Mouse (Mus musculus): ENCODE measurements around the gene Dner. TPM values are rescaled to one million over a fixed set of nuclear protein-coding genes. Genes with fewer than 3 reads are reported as not detected.

Dner gene
- polyA plus RNA-seq, 1 experiment from 2014 or later: 0.09 TPM

- Histone ChIP-seq H3K9ac (no peak overlapping the region), H3K4me2 (no peak overlapping the region), H3K36me3 (replicated peaks) (no peaks in the 10 kb centered on the region), H3K9me3 (replicated peaks) (no peaks in the 10 kb centered on the region), H3K4me3 (replicated peaks) (no peak overlapping the region), H3K27ac (replicated peaks) (no peak overlapping the region), H3K27me3 (no peaks in the 10 kb centered on the region), H3K4me1 (replicated peaks) (no peaks in the 10 kb centered on the region)
- no peak for ATAC-seq (ENCODE audit: insufficient read depth)
These were observed 258.5 kb downstream of the Dner start for GRCm38 (mm10) chr1:84437565-84437964.

GRCm38 (mm10) chr1:84436281-84436680 is 259.7 kb downstream of the Dner start:
- Histone ChIP-seq H3K4me3 (replicated peaks) (no peak overlapping the region), H3K9ac (no peak overlapping the region), H3K4me2 (no peak overlapping the region), H3K27ac (replicated peaks) (no peak overlapping the region), H3K9me3 (replicated peaks) (no peaks in the 10 kb centered on the region), H3K4me1 (replicated peaks) (no peaks in the 10 kb centered on the region), H3K36me3 (replicated peaks) (no peaks in the 10 kb centered on the region), H3K27me3 (no peaks in the 10 kb centered on the region)
- ATAC-seq (ENCODE audit: insufficient read depth): no peak
- 34% methylated on average over 1 of the region's 1 CpGs for WGBS (ENCODE audit: insufficient replicate concordance)

GRCm38 (mm10) chr1:84433291-84433980 is 262.6 kb downstream of the Dner start:
- no peaks in the 10 kb centered on the region for H3K4me1 ChIP-seq (replicated peaks)
- 54% methylated on average over 6 of the region's 6 CpGs for WGBS (ENCODE audit: insufficient replicate concordance)
- H3K9me3 ChIP-seq (replicated peaks): no peaks in the 10 kb centered on the region
- H3K27ac ChIP-seq (replicated peaks): no peak overlapping the region
- no peak overlapping the region for H3K4me3 ChIP-seq (replicated peaks)
- H3K4me2 ChIP-seq: no peak overlapping the region
- no peak overlapping the region for H3K9ac ChIP-seq
- no peaks in the 10 kb centered on the region for H3K36me3 ChIP-seq (replicated peaks)
- ATAC-seq (ENCODE audit: insufficient read depth): no peak
- H3K27me3 ChIP-seq: no peaks in the 10 kb centered on the region

- Histone ChIP-seq H3K9ac (no peak overlapping the region), H3K27ac (replicated peaks) (no peak overlapping the region), H3K4me3 (replicated peaks) (no peak overlapping the region), H3K27me3 (no peaks in the 10 kb centered on the region), H3K4me1 (replicated peaks) (no peaks in the 10 kb centered on the region), H3K9me3 (replicated peaks) (no peaks in the 10 kb centered on the region), H3K36me3 (replicated peaks) (no peaks in the 10 kb centered on the region), H3K4me2 (no peak overlapping the region)
- 38% methylated on average over 1 of the region's 1 CpGs for WGBS (ENCODE audit: insufficient replicate concordance)
- no peak for ATAC-seq (ENCODE audit: insufficient read depth)
These were observed 263.7 kb downstream of the Dner start for GRCm38 (mm10) chr1:84432311-84432710.

DNA sequence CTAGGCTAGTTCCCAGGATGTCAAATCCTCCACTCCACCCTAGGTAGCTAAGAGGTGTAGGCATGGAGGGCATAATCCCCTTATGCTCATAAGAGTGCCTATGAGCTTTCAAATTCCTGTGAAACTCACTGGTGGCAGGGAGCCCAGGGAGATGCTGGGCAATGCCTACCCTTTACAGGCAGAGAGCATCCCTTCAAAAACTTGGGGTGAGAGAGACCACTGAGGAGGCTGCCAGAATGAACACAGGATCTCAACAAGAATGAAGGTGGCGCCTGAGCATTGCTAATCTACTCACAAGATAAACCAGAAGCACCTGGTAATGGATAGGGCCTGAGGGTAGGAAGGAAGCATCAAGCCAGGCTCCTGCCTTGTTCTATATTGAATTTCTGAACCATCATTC is 267.7 kb downstream of the Dner start:
- no peak for ATAC-seq (ENCODE audit: insufficient read depth)
- Histone ChIP-seq H3K27me3 (no peaks in the 10 kb centered on the region), H3K4me3 (replicated peaks) (no peak overlapping the region), H3K4me1 (replicated peaks) (no peaks in the 10 kb centered on the region), H3K4me2 (no peak overlapping the region), H3K9ac (no peak overlapping the region), H3K36me3 (replicated peaks) (no peaks in the 10 kb centered on the region), H3K27ac (replicated peaks) (no peak overlapping the region), H3K9me3 (replicated peaks) (no peaks in the 10 kb centered on the region)
- WGBS (ENCODE audit: insufficient replicate concordance): 17% methylated on average over 1 of the region's 1 CpGs

DNA sequence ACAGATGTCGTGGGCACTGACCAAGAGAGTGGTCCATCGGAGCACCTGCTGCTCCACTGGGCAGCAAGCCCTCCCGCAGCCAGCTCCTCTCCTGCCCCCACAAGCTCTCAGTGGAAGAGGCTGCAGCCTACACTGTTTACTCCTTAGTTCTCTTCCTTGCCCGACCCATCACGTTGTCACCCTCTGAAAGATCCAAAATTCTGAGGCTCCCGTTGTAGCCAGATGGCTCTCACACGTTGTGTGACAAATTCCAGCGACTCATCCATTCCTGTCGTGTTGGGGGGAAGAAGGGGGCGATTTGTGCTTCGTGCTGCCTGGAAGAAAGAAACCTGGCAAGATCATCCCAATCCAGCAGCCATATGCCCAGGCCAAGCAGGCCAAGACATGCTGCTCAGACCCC is 268.3 kb downstream of the Dner start:
- Histone ChIP-seq H3K4me3 (replicated peaks) (no peak overlapping the region), H3K4me2 (no peak overlapping the region), H3K27me3 (no peaks in the 10 kb centered on the region), H3K27ac (replicated peaks) (no peak overlapping the region), H3K36me3 (replicated peaks) (no peaks in the 10 kb centered on the region), H3K9ac (no peak overlapping the region), H3K9me3 (replicated peaks) (no peaks in the 10 kb centered on the region), H3K4me1 (replicated peaks) (no peaks in the 10 kb centered on the region)
- no peak for ATAC-seq (ENCODE audit: insufficient read depth)
- 57% methylated on average over 11 of the region's 11 CpGs for WGBS (ENCODE audit: insufficient replicate concordance)

DNA sequence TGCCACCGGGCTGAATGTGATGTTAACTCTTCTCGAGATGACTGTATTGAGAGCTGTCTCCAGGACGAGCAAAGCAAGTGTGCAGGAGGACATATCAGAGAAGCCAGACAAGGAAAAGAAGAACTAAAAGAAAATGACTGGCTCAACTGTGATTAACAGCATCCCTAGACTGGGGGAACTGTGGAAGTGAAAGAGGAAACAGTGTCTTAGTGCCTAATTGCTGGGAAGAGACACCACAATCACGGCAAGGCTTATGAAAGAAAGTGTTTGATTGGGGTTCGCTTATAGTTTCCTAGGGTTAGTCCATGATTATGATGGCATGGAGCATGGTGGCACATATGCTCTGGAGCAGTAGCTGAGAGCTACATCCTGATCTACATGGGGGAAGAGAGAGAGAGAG is 269.3 kb downstream of the Dner start:
- no peaks in the 10 kb centered on the region for H3K27me3 ChIP-seq
- no peak overlapping the region for H3K4me2 ChIP-seq
- WGBS (ENCODE audit: insufficient replicate concordance): 50% methylated on average over 5 of the region's 5 CpGs
- H3K4me1 ChIP-seq (replicated peaks): no peaks in the 10 kb centered on the region
- no peaks in the 10 kb centered on the region for H3K36me3 ChIP-seq (replicated peaks)
- no peaks in the 10 kb centered on the region for H3K9me3 ChIP-seq (replicated peaks)
- no peak overlapping the region for H3K27ac ChIP-seq (replicated peaks)
- ATAC-seq (ENCODE audit: insufficient read depth): no peak
- H3K4me3 ChIP-seq (replicated peaks): no peak overlapping the region
- no peak overlapping the region for H3K9ac ChIP-seq

GRCm38 (mm10) chr1:84422881-84423280 is 273.1 kb downstream of the Dner start:
- Histone ChIP-seq H3K9ac (no peak overlapping the region), H3K36me3 (replicated peaks) (no peaks in the 10 kb centered on the region), H3K4me1 (replicated peaks) (no peaks in the 10 kb centered on the region), H3K4me2 (no peak overlapping the region), H3K27me3 (no peaks in the 10 kb centered on the region), H3K27ac (replicated peaks) (no peak overlapping the region), H3K4me3 (replicated peaks) (no peak overlapping the region), H3K9me3 (replicated peaks) (no peaks in the 10 kb centered on the region)
- WGBS (ENCODE audit: insufficient replicate concordance): 38% methylated on average over 2 of the region's 2 CpGs
- no peak for ATAC-seq (ENCODE audit: insufficient read depth)

DNA sequence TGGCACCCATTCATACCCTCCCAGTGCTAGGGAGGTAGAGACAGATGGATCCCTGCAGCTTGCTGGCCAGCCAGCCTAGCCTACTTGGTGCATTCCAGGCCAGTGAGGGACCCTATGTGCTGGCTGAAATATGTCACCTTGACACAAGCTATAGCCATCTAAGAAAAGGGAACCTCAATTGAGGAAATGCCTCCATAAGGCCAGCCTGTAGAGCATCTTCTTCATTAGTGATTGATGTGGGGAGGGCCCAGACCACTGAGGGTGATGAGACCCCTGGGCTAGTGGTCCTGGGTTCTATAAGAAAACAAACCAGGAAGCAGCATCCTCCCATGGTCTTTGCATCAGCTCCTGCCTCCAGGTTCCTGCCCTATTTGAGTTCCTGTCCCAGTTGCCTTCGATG is 274.2 kb downstream of the Dner start:
- no peak overlapping the region for H3K4me2 ChIP-seq
- H3K4me3 ChIP-seq (replicated peaks): no peak overlapping the region
- no peak overlapping the region for H3K9ac ChIP-seq
- H3K4me1 ChIP-seq (replicated peaks): no peaks in the 10 kb centered on the region
- H3K27me3 ChIP-seq: no peaks in the 10 kb centered on the region
- no peaks in the 10 kb centered on the region for H3K9me3 ChIP-seq (replicated peaks)
- H3K36me3 ChIP-seq (replicated peaks): no peaks in the 10 kb centered on the region
- 68% methylated on average over 1 of the region's 1 CpGs for WGBS (ENCODE audit: insufficient replicate concordance)
- no peak for ATAC-seq (ENCODE audit: insufficient read depth)
- no peak overlapping the region for H3K27ac ChIP-seq (replicated peaks)

DNA sequence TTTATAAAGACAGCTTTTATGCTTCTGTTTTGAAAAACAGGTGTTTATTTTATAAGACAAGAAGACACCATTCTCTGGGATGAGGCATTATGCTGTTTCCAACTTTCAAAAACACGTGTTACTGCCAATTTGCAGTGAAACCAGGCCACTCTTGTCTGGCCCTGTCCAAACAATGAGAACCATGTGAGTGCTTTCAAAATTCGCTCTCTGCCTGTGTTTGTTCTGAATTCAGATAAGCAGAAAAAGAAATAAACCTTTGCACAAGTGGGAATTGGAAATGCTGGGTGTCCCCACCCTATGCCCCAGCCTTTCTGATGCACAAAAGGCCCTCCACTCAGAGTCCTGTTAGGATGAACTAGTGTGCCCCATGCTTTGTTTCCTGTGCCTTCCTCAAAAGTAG is 276.6 kb downstream of the Dner start:
- H3K36me3 ChIP-seq (replicated peaks): no peaks in the 10 kb centered on the region
- H3K9me3 ChIP-seq (replicated peaks): no peaks in the 10 kb centered on the region
- ATAC-seq (ENCODE audit: insufficient read depth): no peak
- H3K27me3 ChIP-seq: no peaks in the 10 kb centered on the region
- H3K9ac ChIP-seq: no peak overlapping the region
- H3K4me3 ChIP-seq (replicated peaks): no peak overlapping the region
- no peak overlapping the region for H3K4me2 ChIP-seq
- no peak overlapping the region for H3K27ac ChIP-seq (replicated peaks)
- WGBS (ENCODE audit: insufficient replicate concordance): 23% methylated on average over 2 of the region's 2 CpGs
- H3K4me1 ChIP-seq (replicated peaks): no peaks in the 10 kb centered on the region

DNA sequence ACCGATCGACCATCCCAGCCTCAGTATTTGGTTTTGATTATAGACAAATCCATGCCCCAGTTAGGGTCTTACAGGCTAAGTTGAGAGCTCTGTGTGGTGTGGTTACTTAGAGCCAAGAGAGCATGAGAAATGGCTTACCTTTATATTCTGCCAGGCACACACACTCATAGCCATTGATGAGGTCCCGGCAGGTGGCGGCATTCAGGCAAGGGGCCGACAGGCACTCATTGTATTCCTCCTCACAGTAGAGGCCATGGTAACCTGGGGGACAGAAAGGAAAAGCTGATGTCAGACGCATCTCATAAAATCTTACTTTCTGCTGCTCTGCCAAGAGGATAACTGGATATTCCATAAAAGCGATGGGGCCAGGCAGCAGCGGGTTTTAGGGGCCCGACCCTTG is 277.5 kb downstream of the Dner start:
- Histone ChIP-seq H3K4me3 (replicated peaks) (no peak overlapping the region), H3K9ac (no peak overlapping the region), H3K27ac (replicated peaks) (no peak overlapping the region), H3K27me3 (no peaks in the 10 kb centered on the region), H3K36me3 (replicated peaks) (no peaks in the 10 kb centered on the region), H3K4me1 (replicated peaks) (no peaks in the 10 kb centered on the region), H3K9me3 (replicated peaks) (no peaks in the 10 kb centered on the region), H3K4me2 (no peak overlapping the region)
- ATAC-seq (ENCODE audit: insufficient read depth): no peak
- 72% methylated on average over 9 of the region's 9 CpGs for WGBS (ENCODE audit: insufficient replicate concordance)

DNA sequence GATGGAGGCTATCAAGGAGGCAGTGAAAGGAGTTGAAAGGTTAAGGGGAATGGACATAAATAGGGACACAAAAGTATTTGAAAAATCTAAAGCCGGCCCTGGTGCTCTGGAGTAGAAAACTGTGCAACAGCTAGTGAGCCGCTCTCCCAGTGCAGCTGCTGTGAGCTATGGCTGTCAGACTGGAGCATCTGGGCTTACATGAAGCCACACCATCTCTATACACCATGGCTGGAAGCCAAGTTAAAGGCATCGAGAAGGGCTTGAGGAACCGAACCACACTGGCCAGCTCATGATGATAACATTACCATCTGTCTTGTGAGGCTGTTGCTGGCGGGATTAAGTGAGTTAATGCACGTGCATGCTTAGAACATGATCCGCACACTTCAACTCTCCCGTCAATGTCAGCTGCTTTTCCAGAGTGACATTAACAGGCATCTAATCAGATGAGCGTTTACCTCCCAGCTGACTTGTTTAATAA is 278.2 kb downstream of the Dner start:
- WGBS (ENCODE audit: insufficient replicate concordance): 62% methylated on average over 9 of the region's 9 CpGs
- no peak for ATAC-seq (ENCODE audit: insufficient read depth)
- H3K4me1 ChIP-seq (replicated peaks): no peaks in the 10 kb centered on the region
- no peak overlapping the region for H3K4me3 ChIP-seq (replicated peaks)
- no peak overlapping the region for H3K27ac ChIP-seq (replicated peaks)
- H3K36me3 ChIP-seq (replicated peaks): no peaks in the 10 kb centered on the region
- no peak overlapping the region for H3K9ac ChIP-seq
- H3K27me3 ChIP-seq: no peaks in the 10 kb centered on the region
- no peak overlapping the region for H3K4me2 ChIP-seq
- no peaks in the 10 kb centered on the region for H3K9me3 ChIP-seq (replicated peaks)
